Mouse (Mus musculus): ENCODE measurements around the gene Pakap.
A peak's percentile ranks its signal among the peaks of the same experiment; 100 is the strongest.

The Pakap gene

GRCm38 (mm10) chr4:57908860-57909259 lies 340.9 kb downstream of the Pakap start:
- DNase-seq (ENCODE audit: low read depth, low spot score) = no peak

GRCm38 (mm10) chr4:57913021-57913420 lies 345.0 kb downstream of the Pakap start:
- no peak for DNase-seq (ENCODE audit: low read depth, low spot score)

- DNase-seq (ENCODE audit: low read depth, low spot score) = no peak
Observed at GRCm38 (mm10) chr4:57914193-57915190, 346.5 kb downstream of the Pakap start.

GRCm38 (mm10) chr4:57915216-57915965 lies 347.4 kb downstream of the Pakap start:
- DNase-seq (ENCODE audit: low read depth, low spot score) = no peak

- DNase-seq (ENCODE audit: low read depth, low spot score) = no peak
Observed at GRCm38 (mm10) chr4:57916201-57916661, 348.3 kb downstream of the Pakap start, which contains the start of gene D630039A03Rik. TSS of gene D630039A03Rik (minus strand) at chr4:57916297.

- DNase-seq (ENCODE audit: low read depth, low spot score) = no peak
Observed at GRCm38 (mm10) chr4:57916711-57917110, 348.7 kb downstream of the Pakap start.

GRCm38 (mm10) chr4:57919494-57920423 lies 351.8 kb downstream of the Pakap start:
- peak; percentile 58 for DNase-seq (ENCODE audit: low read depth, low spot score)

- no peak for DNase-seq (ENCODE audit: low read depth, low spot score)
Observed at GRCm38 (mm10) chr4:57920522-57920921, 352.5 kb downstream of the Pakap start.

- DNase-seq (ENCODE audit: low read depth, low spot score) = no peak
Observed at GRCm38 (mm10) chr4:57922171-57922570, 354.2 kb downstream of the Pakap start.

GRCm38 (mm10) chr4:57924556-57925071 lies 356.6 kb downstream of the Pakap start:
- no peak for DNase-seq (ENCODE audit: low read depth, low spot score)

GRCm38 (mm10) chr4:57927464-57928205 lies 359.7 kb downstream of the Pakap start:
- peak; percentile 68 for DNase-seq (ENCODE audit: low read depth, low spot score)

- no peak for DNase-seq (ENCODE audit: low read depth, low spot score)
Observed at GRCm38 (mm10) chr4:57930559-57931170, 362.7 kb downstream of the Pakap start.

GRCm38 (mm10) chr4:57934181-57934580 lies 366.2 kb downstream of the Pakap start:
- DNase-seq (ENCODE audit: low read depth, low spot score) = no peak

GRCm38 (mm10) chr4:57937292-57937691 lies 369.3 kb downstream of the Pakap start:
- DNase-seq (ENCODE audit: low read depth, low spot score) = no peak

GRCm38 (mm10) chr4:57940631-57941030 lies 372.7 kb downstream of the Pakap start:
- DNase-seq (ENCODE audit: low read depth, low spot score) = no peak

GRCm38 (mm10) chr4:57942892-57943291 lies 374.9 kb downstream of the Pakap start:
- no peak for DNase-seq (ENCODE audit: low read depth, low spot score)
